Mouse (Mus musculus): Measurements from ENCODE around the gene Slc25a25. TPM values are rescaled to one million over a fixed set of nuclear protein-coding genes. Genes with fewer than 3 reads are reported as not detected.
"Not testable (repeated sequence)": the region's sequence is repeated elsewhere in the genome, so short reads cannot be mapped to it uniquely, and the experiment has no call there.

Slc25a25 gene
- polyA plus RNA-seq, 2 experiments: 12.7 to 17.4 TPM

DNA sequence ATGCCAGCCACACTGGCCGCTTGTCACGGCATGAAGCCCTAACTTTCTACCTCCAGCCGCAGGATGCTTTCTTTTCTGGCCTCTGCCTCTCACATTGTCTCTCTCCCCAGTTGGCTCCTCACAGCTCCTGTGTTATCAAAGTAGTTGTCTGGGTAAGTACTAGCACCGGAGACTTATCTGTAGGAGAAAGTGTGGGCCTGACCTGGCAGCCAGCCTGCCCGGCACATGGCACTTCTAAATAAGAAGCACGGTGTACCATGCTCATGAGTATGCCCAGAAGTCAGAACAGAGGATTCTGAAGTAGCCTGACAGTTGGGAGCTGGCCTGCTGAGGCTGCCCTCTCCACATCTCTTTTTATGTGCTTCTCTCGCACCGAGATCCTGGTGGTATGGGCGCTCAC lies 34.9 kb upstream of the Slc25a25 start:
- Histone ChIP-seq H3K9me3 (ENCODE audit: control insufficient read depth, low read length) (no peaks in the 10 kb centered on the region), H3K4me1 (ENCODE audit: control insufficient read depth, insufficient read depth, low read length) (no peaks in the 10 kb centered on the region; the same call in 1 of the 2 replicates), H3K27ac (replicated peaks; ENCODE audit: low read depth, low read length) (no peak overlapping the region), H3K36me3 (ENCODE audit: control insufficient read depth, insufficient read depth, low read length) (no peaks in the 10 kb centered on the region), H3K4me3 (replicated peaks; ENCODE audit: low read length) (no peak overlapping the region), H3K9ac (ENCODE audit: low read depth, low read length, severe bottlenecking) (no peak overlapping the region), H3K27me3 (ENCODE audit: control insufficient read depth, insufficient read depth, low read length) (no peaks in the 10 kb centered on the region), H3K4me2 (replicated peaks; ENCODE audit: low read depth, low read length, severe bottlenecking) (no peak overlapping the region)
- no peak for ATAC-seq (ENCODE audit: low FRiP score, low read depth)
- no peak for DNase-seq (ENCODE audit: low spot score)
- no peak for TF ChIP-seq POLR2A (IDR thresholded peaks at IDR 0.05; ENCODE audit: borderline replicate concordance, extremely low read depth, insufficient read depth, insufficient read length)
- WGBS: 98% methylated on average over 9 of the region's 9 CpGs

DNA sequence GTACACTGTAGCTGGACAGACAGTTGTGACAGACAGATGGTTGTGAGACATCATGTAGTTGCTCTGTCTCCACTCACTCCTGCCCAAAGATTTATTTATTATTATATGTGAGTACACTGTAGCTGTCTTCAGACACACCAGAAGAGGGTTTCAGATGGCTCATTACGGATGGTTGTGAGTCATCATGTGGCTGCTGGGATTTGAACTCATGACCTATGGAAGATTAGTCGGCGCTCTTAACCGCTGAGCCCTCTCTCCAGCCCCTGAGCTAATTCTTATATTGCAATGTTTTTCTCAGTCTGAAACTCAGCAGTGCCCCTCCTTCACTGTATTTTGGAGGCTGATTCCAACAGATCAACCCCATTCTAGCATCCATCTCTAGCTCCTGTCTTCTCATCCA lies 34.5 kb upstream of the Slc25a25 start:
- 91% methylated on average over 4 of the region's 4 CpGs for WGBS
- no peak overlapping the region for H3K27ac ChIP-seq (replicated peaks; ENCODE audit: low read depth, low read length)

DNA sequence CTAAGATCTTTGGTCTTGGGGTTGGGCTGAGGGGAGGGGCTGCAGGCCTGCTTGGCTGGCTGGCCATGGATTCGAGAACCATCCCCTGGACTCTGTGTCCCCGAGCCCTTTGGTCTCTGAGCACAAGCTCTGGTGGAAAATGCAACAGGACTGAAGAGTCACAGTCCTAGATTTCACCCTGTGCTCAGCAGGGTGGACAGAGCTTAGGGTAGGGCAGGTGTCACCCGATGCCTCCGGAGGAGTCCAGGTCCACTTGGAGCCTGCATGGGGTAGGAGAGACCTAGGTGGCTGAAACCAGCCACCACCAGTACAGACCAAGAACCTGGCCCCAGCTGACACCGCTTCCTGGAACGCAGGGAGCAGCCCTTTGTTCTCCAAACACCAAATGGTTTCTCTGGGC lies 33.7 kb upstream of the Slc25a25 start:
- no peaks in the 10 kb centered on the region for H3K9me3 ChIP-seq (ENCODE audit: control insufficient read depth, low read length)
- no peaks in the 10 kb centered on the region; the same call in 1 of the 2 replicates for H3K4me1 ChIP-seq (ENCODE audit: control insufficient read depth, insufficient read depth, low read length)
- no peak for TF ChIP-seq POLR2A (IDR thresholded peaks at IDR 0.05; ENCODE audit: borderline replicate concordance, extremely low read depth, insufficient read depth, insufficient read length)
- H3K36me3 ChIP-seq (ENCODE audit: control insufficient read depth, insufficient read depth, low read length): no peaks in the 10 kb centered on the region
- H3K4me3 ChIP-seq (replicated peaks; ENCODE audit: low read length): no peak overlapping the region
- no peak for DNase-seq (ENCODE audit: low spot score)
- H3K9ac ChIP-seq (ENCODE audit: low read depth, low read length, severe bottlenecking): no peak overlapping the region
- WGBS: 73% methylated on average over 6 of the region's 6 CpGs
- no peak overlapping the region for H3K27ac ChIP-seq (replicated peaks; ENCODE audit: low read depth, low read length)
- ATAC-seq (ENCODE audit: low FRiP score, low read depth): no peak
- H3K4me2 ChIP-seq (replicated peaks; ENCODE audit: low read depth, low read length, severe bottlenecking): no peak overlapping the region
- H3K27me3 ChIP-seq (ENCODE audit: control insufficient read depth, insufficient read depth, low read length): no peaks in the 10 kb centered on the region

More for the DNA sequence above, 34.5 kb upstream of the Slc25a25 start:
- no peak overlapping the region for H3K4me3 ChIP-seq (replicated peaks; ENCODE audit: low read length)
- no peak overlapping the region for H3K4me2 ChIP-seq (replicated peaks; ENCODE audit: low read depth, low read length, severe bottlenecking)
- H3K9me3 ChIP-seq (ENCODE audit: control insufficient read depth, low read length): no peaks in the 10 kb centered on the region
- DNase-seq (ENCODE audit: low spot score): no peak
- no peaks in the 10 kb centered on the region; the same call in 1 of the 2 replicates for H3K4me1 ChIP-seq (ENCODE audit: control insufficient read depth, insufficient read depth, low read length)
- no peaks in the 10 kb centered on the region for H3K36me3 ChIP-seq (ENCODE audit: control insufficient read depth, insufficient read depth, low read length)
- H3K9ac ChIP-seq (ENCODE audit: low read depth, low read length, severe bottlenecking): no peak overlapping the region
- no peak for TF ChIP-seq POLR2A (IDR thresholded peaks at IDR 0.05; ENCODE audit: borderline replicate concordance, extremely low read depth, insufficient read depth, insufficient read length)
- no peak for ATAC-seq (ENCODE audit: low FRiP score, low read depth)
- no peaks in the 10 kb centered on the region for H3K27me3 ChIP-seq (ENCODE audit: control insufficient read depth, insufficient read depth, low read length)

DNA sequence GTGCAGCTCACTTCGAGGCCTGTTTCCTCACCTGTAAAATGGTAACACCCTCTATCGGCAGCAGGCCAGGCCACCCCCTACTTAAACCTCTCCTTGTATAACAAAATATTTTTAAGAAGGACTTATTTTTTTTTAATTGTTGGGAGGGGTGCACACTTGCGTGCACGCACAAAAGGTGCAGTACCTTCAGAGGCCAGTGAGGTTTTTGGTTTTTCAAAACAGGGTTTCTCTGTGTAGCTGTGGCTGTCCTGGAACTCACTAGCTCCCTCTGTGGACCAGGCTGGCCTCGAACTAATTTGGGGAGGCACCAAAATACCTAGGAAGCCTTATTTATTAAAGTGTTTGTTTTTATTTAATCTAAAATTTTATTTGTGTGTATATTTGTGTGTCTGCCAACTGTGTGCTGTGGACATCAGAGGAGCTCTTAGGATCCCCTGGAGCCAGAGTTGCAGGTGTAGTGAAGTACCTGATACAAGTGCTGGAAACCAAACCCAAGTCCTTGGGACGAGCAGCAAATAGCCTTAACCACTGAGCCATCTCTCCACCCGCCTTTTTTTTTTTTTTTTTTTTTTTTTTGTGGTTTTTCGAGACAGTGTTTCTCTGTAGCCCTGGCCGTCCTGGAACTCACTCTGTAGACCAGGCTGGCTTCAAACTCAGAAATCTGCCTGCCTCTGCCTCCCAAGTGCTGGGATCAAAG lies 32.1 kb upstream of the Slc25a25 start:
- no peaks in the 10 kb centered on the region; the same call in 1 of the 2 replicates for H3K4me1 ChIP-seq (ENCODE audit: control insufficient read depth, insufficient read depth, low read length)
- no peaks in the 10 kb centered on the region for H3K9me3 ChIP-seq (ENCODE audit: control insufficient read depth, low read length)
- DNase-seq (ENCODE audit: low spot score) (no peak), ATAC-seq (ENCODE audit: low FRiP score, low read depth) (no peak)
- H3K4me2 ChIP-seq (replicated peaks; ENCODE audit: low read depth, low read length, severe bottlenecking): no peak overlapping the region
- no peak overlapping the region for H3K4me3 ChIP-seq (replicated peaks; ENCODE audit: low read length)
- no peak overlapping the region for H3K27ac ChIP-seq (replicated peaks; ENCODE audit: low read depth, low read length)
- TF ChIP-seq POLR2A (IDR thresholded peaks at IDR 0.05; ENCODE audit: borderline replicate concordance, extremely low read depth, insufficient read depth, insufficient read length): no peak
- H3K36me3 ChIP-seq (ENCODE audit: control insufficient read depth, insufficient read depth, low read length): no peaks in the 10 kb centered on the region
- H3K9ac ChIP-seq (ENCODE audit: low read depth, low read length, severe bottlenecking): no peak overlapping the region
- WGBS: 65% methylated on average over 9 of the region's 9 CpGs
- no peaks in the 10 kb centered on the region for H3K27me3 ChIP-seq (ENCODE audit: control insufficient read depth, insufficient read depth, low read length)

DNA sequence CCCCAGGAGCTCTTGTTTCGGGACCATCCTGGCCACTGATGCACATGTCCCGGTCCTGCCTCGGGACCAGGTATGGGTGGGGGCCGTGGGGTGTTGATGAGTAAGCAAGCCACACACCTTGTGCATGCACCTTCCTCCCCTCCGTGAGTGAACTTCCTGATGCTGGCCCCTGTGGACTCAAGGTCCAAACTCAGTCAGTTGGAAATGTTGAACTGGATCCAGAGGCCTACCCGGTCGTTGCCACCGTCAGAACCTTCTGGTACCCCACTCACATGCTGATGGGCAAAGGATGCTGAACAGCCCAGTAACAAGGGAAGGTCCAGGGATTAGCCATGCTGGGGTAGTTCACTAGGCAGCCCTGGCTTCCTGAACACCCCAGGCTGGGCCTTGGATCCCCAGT lies 31.1 kb upstream of the Slc25a25 start:
- H3K36me3 ChIP-seq (ENCODE audit: control insufficient read depth, insufficient read depth, low read length): no peaks in the 10 kb centered on the region
- no peak for TF ChIP-seq POLR2A (IDR thresholded peaks at IDR 0.05; ENCODE audit: borderline replicate concordance, extremely low read depth, insufficient read depth, insufficient read length)
- no peaks in the 10 kb centered on the region for H3K9me3 ChIP-seq (ENCODE audit: control insufficient read depth, low read length)
- H3K4me3 ChIP-seq (replicated peaks; ENCODE audit: low read length): no peak overlapping the region
- 92% methylated on average over 8 of the region's 8 CpGs for WGBS
- no peak overlapping the region for H3K4me2 ChIP-seq (replicated peaks; ENCODE audit: low read depth, low read length, severe bottlenecking)
- ATAC-seq (ENCODE audit: low FRiP score, low read depth): no peak
- no peak for DNase-seq (ENCODE audit: low spot score)
- H3K9ac ChIP-seq (ENCODE audit: low read depth, low read length, severe bottlenecking): no peak overlapping the region
- no peaks in the 10 kb centered on the region for H3K27me3 ChIP-seq (ENCODE audit: control insufficient read depth, insufficient read depth, low read length)
- no peaks in the 10 kb centered on the region; the same call in 1 of the 2 replicates for H3K4me1 ChIP-seq (ENCODE audit: control insufficient read depth, insufficient read depth, low read length)
- no peak overlapping the region for H3K27ac ChIP-seq (replicated peaks; ENCODE audit: low read depth, low read length)

DNA sequence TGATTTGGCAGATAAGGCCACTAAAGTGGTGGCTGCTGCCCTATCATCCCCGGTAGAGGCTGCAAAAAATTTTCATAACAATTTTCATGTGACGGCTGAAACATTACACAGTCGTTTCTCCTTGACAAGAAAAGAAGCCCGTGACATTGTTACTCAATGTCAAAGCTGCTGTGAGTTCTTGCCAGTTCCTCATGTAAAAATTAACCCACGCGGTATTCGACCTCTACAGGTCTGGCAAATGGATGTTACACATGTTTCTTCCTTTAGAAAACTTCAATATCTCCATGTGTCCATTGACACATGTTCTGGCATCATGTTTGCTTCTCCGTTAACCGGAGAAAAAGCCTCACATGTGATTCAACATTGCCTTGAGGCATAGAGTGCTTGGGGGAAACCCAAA lies 24.1 kb upstream of the Slc25a25 start:
- not testable (repeated sequence) for H3K9me3 ChIP-seq (ENCODE audit: control insufficient read depth, low read length); DNase-seq (ENCODE audit: low spot score); H3K9ac ChIP-seq (ENCODE audit: low read depth, low read length, severe bottlenecking); H3K4me1 ChIP-seq (ENCODE audit: control insufficient read depth, insufficient read depth, low read length); H3K27me3 ChIP-seq (ENCODE audit: control insufficient read depth, insufficient read depth, low read length); H3K4me2 ChIP-seq (replicated peaks; ENCODE audit: low read depth, low read length, severe bottlenecking); ATAC-seq (ENCODE audit: low FRiP score, low read depth); H3K27ac ChIP-seq (replicated peaks; ENCODE audit: low read depth, low read length); H3K36me3 ChIP-seq (ENCODE audit: control insufficient read depth, insufficient read depth, low read length); H3K4me3 ChIP-seq (replicated peaks; ENCODE audit: low read length)
- 98% methylated on average over 4 of the region's 9 CpGs for WGBS

Measured in limb, embryonic 14.5 days (tissue).